Mouse (Mus musculus) olfactory bulb, adult 2 months (tissue): ENCODE measurements at regions not wholly inside any gene's neighbourhood (a gene's known extent, or its start where the extent isn't known, plus 50 kb on each side); places are given as distances from the start of the nearest gene placed in this dataset.

ENCODE experiments used
- CTCF ChIP-seq: fragments of 200-500 bp; IDR thresholded peaks from 2 replicates; pipeline ENCODE4 v1.5.1; 2012; ENCODE audit warnings: low read depth, mild to moderate bottlenecking, low read length, moderate library complexity; ENCODE audit not compliant: insufficient read depth
- POLR2A ChIP-seq: fragments of 200-500 bp; IDR thresholded peaks from 2 replicates; pipeline ENCODE4 v1.6.1; 2012; ENCODE audit warnings: mild to moderate bottlenecking, low read depth, low read length, moderate library complexity; ENCODE audit not compliant: insufficient read depth

GRCm38 (mm10) chr4:31603776-31604175 is 360.1 kb upstream of the Map3k7 start:
- no peak for TF ChIP-seq CTCF
- no peak for TF ChIP-seq POLR2A
